Mouse (Mus musculus): Measurements from ENCODE around the gene Ddb2. TPM values are rescaled to one million over a fixed set of nuclear protein-coding genes. Genes with fewer than 3 reads are reported as not detected.
A peak's percentile ranks its signal among the peaks of the same experiment; 100 is the strongest.

Ddb2 gene
- 16.2 and 17.0 TPM in 2 replicates for polyA plus RNA-seq (2015; fragmentation: Nextera tagmentation; extraction: Ambion mirVana)

DNA sequence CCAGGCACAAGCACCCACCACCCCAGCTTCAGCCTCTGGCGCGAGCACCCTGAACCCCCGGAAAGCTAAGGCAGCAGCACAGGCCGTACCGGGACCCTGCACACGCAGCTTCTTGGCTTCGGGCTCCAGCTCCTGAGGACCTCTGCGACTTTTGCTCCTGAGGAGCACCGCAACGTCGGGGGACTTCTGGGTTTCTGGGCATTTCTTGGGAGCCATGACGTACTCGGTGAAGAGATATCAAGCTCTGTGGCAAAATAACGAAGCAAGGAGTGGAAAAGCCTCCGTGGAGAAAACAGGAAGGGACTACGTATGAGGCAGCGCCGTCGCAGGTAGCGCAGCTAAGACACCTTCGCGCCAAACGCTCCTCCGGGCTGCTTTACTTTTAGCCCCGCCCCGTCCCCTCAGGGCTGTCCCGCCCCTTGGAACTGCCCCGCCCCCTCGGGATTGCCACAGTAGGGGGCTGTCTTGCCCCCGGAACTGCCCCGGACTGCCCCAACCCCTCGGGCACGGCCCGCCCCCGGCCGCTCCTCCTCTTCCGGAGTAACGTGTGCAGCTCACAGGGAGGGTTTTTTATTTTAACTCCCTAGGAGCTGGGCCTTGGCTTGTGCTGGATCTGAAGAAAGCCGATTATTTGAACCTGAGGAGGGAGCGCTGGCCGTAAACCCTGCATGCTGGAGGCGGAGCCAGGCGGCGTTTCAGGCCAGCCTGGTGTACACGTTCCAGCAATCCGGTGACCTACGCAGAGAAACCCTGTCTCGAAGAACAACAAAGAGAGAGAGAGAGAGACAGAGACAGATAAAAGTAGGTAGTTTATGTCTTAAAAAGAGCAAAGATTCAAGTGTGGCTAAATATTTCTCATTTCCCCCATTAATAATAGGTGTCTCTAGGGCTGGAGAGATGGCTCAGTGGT, at the start of gene Ddb2:
Gene Ddb2 (minus strand): TSS at position 382 of the 910 bp plus-strand sequence.
- WGBS: under 1% methylated on average over 46 of the region's 48 CpGs
- H3K9me3 ChIP-seq (replicated peaks): no peaks in the 10 kb centered on the region
- H3K4me2 ChIP-seq: peak within 1 kb of the TSS; percentile 86
- peak within 1 kb of the TSS; percentile 51 for H3K9ac ChIP-seq
- peaks cover 9% of the 10 kb centered on the region for H3K4me1 ChIP-seq
- H3K36me3 ChIP-seq: peaks cover 6% of the 10 kb centered on the region; the same call in 1 of the 2 replicates
- peak; percentile 99 for ATAC-seq (replicated peaks; ENCODE audit: low FRiP score)
- H3K27me3 ChIP-seq: no peaks in the 10 kb centered on the region
- peak within 1 kb of the TSS; percentile 96 for H3K27ac ChIP-seq
- H3K4me3 ChIP-seq (replicated peaks): peak within 1 kb of the TSS; percentile 61

GRCm38 (mm10) chr2:91285885-91286505, 49.2 kb upstream of the Ddb2 start:
- Histone ChIP-seq H3K9ac (no peak overlapping the region), H3K4me2 (no peak overlapping the region), H3K4me3 (replicated peaks) (no peak overlapping the region), H3K27ac (no peak overlapping the region), H3K4me1 (peaks cover 10% of the 10 kb centered on the region), H3K9me3 (replicated peaks) (no peaks in the 10 kb centered on the region), H3K27me3 (no peaks in the 10 kb centered on the region), H3K36me3 (no peaks in the 10 kb centered on the region)
- no peak; the same call in 1 of the 2 replicates for ATAC-seq (replicated peaks; ENCODE audit: low FRiP score)
- 16% methylated on average over 7 of the region's 7 CpGs for WGBS

- no peaks in the 10 kb centered on the region for H3K27me3 ChIP-seq
- H3K9ac ChIP-seq: no peak overlapping the region
- no peak overlapping the region for H3K27ac ChIP-seq
- WGBS: 58% methylated on average over 13 of the region's 13 CpGs
- H3K9me3 ChIP-seq (replicated peaks): no peaks in the 10 kb centered on the region
- no peak for ATAC-seq (replicated peaks; ENCODE audit: low FRiP score)
- H3K4me1 ChIP-seq: peaks cover 11% of the 10 kb centered on the region
- no peaks in the 10 kb centered on the region for H3K36me3 ChIP-seq
- no peak overlapping the region for H3K4me2 ChIP-seq
- no peak overlapping the region for H3K4me3 ChIP-seq (replicated peaks)
These were observed 47.8 kb upstream of the Ddb2 start for GRCm38 (mm10) chr2:91284375-91285199.

- no peaks in the 10 kb centered on the region for H3K36me3 ChIP-seq
- no peak overlapping the region for H3K9ac ChIP-seq
- H3K9me3 ChIP-seq (replicated peaks): no peaks in the 10 kb centered on the region
- ATAC-seq (replicated peaks; ENCODE audit: low FRiP score): no peak
- no peaks in the 10 kb centered on the region for H3K27me3 ChIP-seq
- no peak overlapping the region for H3K27ac ChIP-seq
- peaks cover 11% of the 10 kb centered on the region for H3K4me1 ChIP-seq
- no peak overlapping the region for H3K4me2 ChIP-seq
- no peak overlapping the region for H3K4me3 ChIP-seq (replicated peaks)
- 69% methylated on average over 3 of the region's 3 CpGs for WGBS
These were observed 47.2 kb upstream of the Ddb2 start for GRCm38 (mm10) chr2:91283972-91284371.

DNA sequence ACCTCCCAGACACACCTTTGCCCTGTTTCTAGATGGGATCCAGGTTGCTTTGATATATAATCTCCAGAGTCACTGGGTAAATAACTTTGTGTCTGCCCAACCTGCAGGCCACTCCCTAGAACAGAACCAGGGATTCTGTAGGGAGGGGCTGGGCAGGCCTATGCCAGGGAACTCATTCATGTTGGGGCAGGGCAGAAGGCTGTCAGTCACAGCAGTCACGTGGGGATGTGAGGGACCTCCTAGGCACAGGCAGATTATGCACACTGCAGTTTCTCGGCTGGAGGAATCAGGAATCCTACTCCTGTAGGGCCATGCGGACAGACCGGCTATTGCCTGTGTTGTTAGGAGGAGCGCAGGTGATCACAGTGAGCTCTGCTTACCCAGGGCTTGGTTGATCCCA, 44.6 kb upstream of the Ddb2 start:
- Histone ChIP-seq H3K36me3 (peaks cover 23% of the 10 kb centered on the region), H3K4me2 (no peak overlapping the region), H3K9ac (no peak overlapping the region), H3K4me3 (replicated peaks) (no peak overlapping the region), H3K27ac (0 out of 2 replicates have a peak overlapping the region, but pooled peaks have one; percentile 10), H3K27me3 (no peaks in the 10 kb centered on the region), H3K4me1 (peaks cover 11% of the 10 kb centered on the region), H3K9me3 (replicated peaks) (no peaks in the 10 kb centered on the region)
- ATAC-seq (replicated peaks; ENCODE audit: low FRiP score): 0 out of 2 replicates have a peak, but pooled peaks have one; percentile 47
- WGBS: 42% methylated on average over 5 of the region's 5 CpGs

GRCm38 (mm10) chr2:91279372-91279755, 42.6 kb upstream of the Ddb2 start:
- ATAC-seq (replicated peaks; ENCODE audit: low FRiP score): 0 out of 2 replicates have a peak, but pooled peaks have one; percentile 29
- Histone ChIP-seq H3K36me3 (peaks cover 43% of the 10 kb centered on the region), H3K4me2 (no peak overlapping the region), H3K27ac (no peak overlapping the region), H3K4me1 (peaks cover 11% of the 10 kb centered on the region), H3K9me3 (replicated peaks) (no peaks in the 10 kb centered on the region), H3K9ac (no peak overlapping the region), H3K4me3 (replicated peaks) (no peak overlapping the region), H3K27me3 (no peaks in the 10 kb centered on the region)
- WGBS: 71% methylated on average over 2 of the region's 2 CpGs

GRCm38 (mm10) chr2:91278749-91279371, 42.1 kb upstream of the Ddb2 start:
- Histone ChIP-seq H3K9me3 (replicated peaks) (no peaks in the 10 kb centered on the region), H3K4me3 (replicated peaks) (no peak overlapping the region), H3K27me3 (no peaks in the 10 kb centered on the region), H3K4me1 (peaks cover 11% of the 10 kb centered on the region), H3K27ac (no peak overlapping the region), H3K36me3 (peaks cover 48% of the 10 kb centered on the region), H3K4me2 (no peak overlapping the region), H3K9ac (no peak overlapping the region)
- 32% methylated on average over 10 of the region's 10 CpGs for WGBS
- ATAC-seq (replicated peaks; ENCODE audit: low FRiP score): peak; percentile 73

DNA sequence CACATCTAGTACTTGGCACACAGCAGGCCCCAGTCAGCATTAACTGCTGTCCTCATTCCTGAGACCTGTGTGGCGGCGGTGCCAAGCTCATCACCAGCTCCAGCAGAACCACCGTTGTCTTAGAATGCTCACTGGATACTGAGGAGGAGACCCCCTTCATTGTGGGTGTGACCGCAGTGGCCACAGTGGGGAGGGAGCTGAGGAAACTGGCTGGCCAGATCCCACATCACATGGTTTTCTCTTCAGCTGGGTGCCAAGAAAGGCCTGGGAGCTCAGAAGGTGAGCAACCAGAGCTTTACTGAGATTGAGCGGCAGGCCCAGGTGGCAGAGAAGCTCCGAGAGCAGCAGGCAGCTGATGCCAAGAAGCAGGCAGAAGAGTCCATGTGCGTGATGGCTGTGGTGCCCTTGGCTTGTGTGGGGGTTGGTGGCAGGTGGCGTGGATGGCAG, 32.9 kb upstream of the Ddb2 start:
- 89% methylated on average over 8 of the region's 8 CpGs for WGBS

DNA sequence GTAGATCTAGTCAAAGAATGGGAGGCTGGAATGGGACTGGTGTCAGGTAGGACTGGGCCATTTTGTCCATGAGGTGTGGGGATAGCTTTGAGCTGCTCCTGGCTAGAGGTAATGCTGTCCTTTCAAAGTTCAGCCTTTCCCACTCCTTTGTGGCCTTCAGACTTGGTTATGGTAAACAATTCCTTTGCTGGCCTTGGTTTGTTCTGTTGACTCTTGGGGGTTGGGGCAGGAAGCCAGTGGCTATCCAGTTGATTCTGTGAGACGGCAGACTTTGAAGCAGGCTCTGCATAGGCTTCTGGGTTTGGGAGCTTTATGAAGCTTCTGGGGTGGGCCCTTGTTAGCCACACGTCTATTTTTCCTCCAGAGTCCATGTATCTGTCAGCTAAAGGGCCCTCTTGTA, 31.9 kb upstream of the Ddb2 start:
- Histone ChIP-seq H3K27ac (no peak overlapping the region), H3K9me3 (replicated peaks) (no peaks in the 10 kb centered on the region), H3K36me3 (peaks cover 72% of the 10 kb centered on the region), H3K27me3 (no peaks in the 10 kb centered on the region), H3K4me3 (replicated peaks) (no peak overlapping the region), H3K4me1 (peaks cover 25% of the 10 kb centered on the region), H3K4me2 (no peak overlapping the region), H3K9ac (no peak overlapping the region)
- no peak for ATAC-seq (replicated peaks; ENCODE audit: low FRiP score)
- 91% methylated on average over 2 of the region's 2 CpGs for WGBS

More for the DNA sequence above, 32.9 kb upstream of the Ddb2 start:
- H3K27me3 ChIP-seq: no peaks in the 10 kb centered on the region
- peaks cover 82% of the 10 kb centered on the region for H3K36me3 ChIP-seq
- ATAC-seq (replicated peaks; ENCODE audit: low FRiP score): no peak
- H3K4me1 ChIP-seq: peaks cover 15% of the 10 kb centered on the region
- H3K9ac ChIP-seq: no peak overlapping the region
- H3K27ac ChIP-seq: no peak overlapping the region
- no peaks in the 10 kb centered on the region for H3K9me3 ChIP-seq (replicated peaks)
- no peak overlapping the region for H3K4me2 ChIP-seq
- H3K4me3 ChIP-seq (replicated peaks): no peak overlapping the region

- Histone ChIP-seq H3K9ac (no peak overlapping the region), H3K4me3 (replicated peaks) (no peak overlapping the region), H3K4me1 (peaks cover 26% of the 10 kb centered on the region), H3K4me2 (no peak overlapping the region), H3K9me3 (replicated peaks) (no peaks in the 10 kb centered on the region), H3K27me3 (no peaks in the 10 kb centered on the region), H3K36me3 (peaks cover 70% of the 10 kb centered on the region), H3K27ac (no peak overlapping the region)
- 88% methylated on average over 3 of the region's 3 CpGs for WGBS
- no peak for ATAC-seq (replicated peaks; ENCODE audit: low FRiP score)
These were observed 31.3 kb upstream of the Ddb2 start for GRCm38 (mm10) chr2:91268042-91268441.
